Mouse (Mus musculus): ENCODE measurements at regions not wholly inside any gene's neighbourhood (a gene's known extent, or its start where the extent isn't known, plus 50 kb on each side); places are given as distances from the start of the nearest gene placed in this dataset.
"Not testable (repeated sequence)": the region's sequence is repeated elsewhere in the genome, so short reads cannot be mapped to it uniquely, and the experiment has no call there.

GRCm38 (mm10) chr10:103863909-103864308 is 278.9 kb upstream of the Gm21293 start:
- DNase-seq (ENCODE audit: low spot score in 2 of 2), result no peak

DNA sequence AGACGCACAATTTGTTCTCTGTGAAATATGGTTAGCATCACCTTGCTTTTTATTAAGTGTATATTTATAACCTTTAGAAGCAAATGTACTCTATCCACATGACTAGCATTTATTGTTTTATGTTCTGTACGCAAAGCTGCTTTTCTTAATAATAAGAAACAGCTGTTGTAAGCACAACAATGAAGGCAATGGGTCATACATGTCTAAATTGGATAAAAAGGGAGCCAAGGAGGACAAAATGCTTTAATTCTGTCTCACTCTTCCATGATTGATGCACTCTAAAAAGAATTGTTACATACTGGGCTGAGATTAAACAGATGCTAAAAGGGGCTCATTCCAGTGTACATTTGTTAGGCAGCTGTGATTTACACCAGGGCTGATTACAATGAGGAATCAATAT is 232.7 kb upstream of the Gm21293 start:
- DNase-seq (ENCODE audit: low spot score in 2 of 2), result no peak

DNA sequence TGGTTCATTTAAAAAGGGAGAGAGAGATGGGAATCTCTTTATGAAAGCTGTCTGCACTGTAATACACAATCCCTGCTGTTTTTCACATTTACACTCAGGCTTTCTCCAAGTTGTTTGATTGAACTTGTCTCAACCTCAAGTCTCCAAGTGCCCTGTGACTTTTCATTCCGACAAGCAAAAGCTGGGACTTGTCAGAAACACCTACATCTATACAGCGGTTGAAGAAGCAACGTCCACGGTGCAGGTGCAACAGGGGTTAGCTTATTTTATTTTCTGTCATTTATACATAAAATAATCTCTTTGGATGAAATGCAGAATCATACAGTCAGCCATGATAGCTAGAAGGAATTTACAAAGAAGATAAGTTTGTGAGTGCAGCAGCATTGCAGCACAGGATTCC is 184.6 kb upstream of the Gm21293 start:
- no peak for DNase-seq (ENCODE audit: low spot score in 2 of 2)

DNA sequence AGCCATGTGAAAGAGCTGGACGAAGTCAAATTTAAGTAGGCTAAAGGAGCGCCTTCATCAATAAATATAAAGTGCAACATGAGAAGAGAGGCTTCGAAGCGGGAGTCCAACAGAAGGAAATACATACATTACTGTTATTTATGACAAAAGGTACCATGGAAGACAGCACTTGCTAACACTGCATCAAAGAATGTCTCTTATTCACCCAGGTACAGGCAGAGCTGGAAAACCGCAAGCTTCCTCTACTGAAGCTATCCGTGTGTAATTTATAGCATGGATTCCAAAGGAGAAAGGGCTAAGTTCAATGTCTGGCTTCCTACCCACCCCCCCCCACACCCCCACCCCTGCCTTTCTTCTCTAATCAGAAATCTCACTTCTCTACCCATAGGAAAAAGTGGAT is 166.7 kb upstream of the Gm21293 start:
- DNase-seq (ENCODE audit: low spot score in 2 of 2), result no peak

DNA sequence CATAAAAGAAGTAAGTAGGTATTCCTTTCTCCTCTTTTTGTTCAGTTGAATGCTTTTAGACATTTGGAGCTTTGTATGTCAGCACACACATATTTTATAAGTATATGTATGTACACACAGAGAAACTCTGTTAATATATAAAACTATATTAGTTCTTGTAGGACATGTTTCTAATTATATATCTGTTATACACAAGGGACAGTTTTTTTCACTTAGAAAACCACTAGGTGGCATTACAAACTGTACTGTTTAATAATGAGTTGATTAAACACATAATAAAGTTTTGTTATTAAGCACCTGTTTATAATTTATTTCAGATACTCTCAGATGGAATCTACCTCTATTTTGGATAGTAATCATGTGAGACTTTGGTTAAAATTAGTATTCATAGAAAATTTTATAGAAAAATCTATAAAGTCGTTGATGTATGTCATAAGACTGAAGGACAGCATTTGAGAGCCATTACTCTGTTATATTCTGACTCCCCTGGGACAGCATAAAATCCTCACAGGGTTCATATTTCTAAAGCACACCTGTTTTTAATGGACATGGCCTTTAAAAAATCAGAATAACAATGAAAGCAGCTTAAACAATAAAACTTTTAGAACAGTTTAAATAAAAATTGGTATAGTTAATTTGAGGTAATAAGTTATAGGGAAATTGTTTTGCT is 158.4 kb upstream of the Gm21293 start:
- no peak for DNase-seq (ENCODE audit: low spot score in 2 of 2)

DNA sequence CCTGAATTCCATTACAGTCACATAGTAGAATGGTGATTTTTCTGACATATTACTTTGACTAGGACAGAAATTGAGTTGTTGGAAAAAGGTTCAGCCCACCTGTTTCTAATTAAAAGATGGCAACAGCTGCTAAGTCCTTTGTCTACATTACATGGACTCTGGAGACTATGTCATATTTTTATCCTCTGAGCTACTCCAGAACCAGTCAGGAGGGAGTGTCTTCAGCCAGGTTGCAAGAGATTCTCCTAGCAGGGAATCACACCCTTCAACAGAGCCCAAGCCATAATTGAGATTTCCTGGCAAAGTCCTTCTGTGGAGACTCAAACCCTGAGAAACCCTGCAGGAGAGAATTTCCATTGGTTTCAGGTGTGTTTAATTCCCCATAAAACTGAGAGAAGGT is 123.2 kb upstream of the Gm21293 start:
- no peak for DNase-seq (ENCODE audit: low spot score in 2 of 2)

DNA sequence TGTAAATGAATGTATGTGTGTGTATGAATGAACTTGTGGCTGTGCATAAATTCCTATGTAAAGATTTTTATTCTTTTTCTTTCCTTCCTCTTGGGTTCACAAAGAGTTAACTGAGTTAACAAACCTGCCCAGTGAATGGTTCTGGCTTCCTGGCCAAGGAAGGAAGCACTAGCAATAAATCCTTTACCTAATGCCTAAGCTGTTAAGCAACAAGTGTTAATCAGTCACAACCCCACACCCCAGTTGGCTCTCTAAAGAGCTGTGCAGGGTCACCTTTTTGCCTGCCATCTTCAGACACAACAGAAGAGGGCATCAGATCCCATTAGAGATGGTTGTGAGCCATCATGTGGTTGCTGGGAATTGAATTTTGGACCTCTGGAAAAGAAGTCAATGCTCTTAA is 121.2 kb upstream of the Gm21293 start:
- DNase-seq (ENCODE audit: low spot score in 2 of 2), result no peak

- DNase-seq (ENCODE audit: low spot score in 2 of 2), result no peak
These were observed 114.6 kb upstream of the Gm21293 start for GRCm38 (mm10) chr10:104028162-104028561.

- no peak for DNase-seq (ENCODE audit: low spot score in 2 of 2)
These were observed 110.0 kb upstream of the Gm21293 start for GRCm38 (mm10) chr10:104032771-104033170.

- DNase-seq (ENCODE audit: low spot score in 2 of 2), result not testable (repeated sequence)
These were observed 100.9 kb upstream of the Gm21293 start for GRCm38 (mm10) chr10:104041729-104042386.

DNA sequence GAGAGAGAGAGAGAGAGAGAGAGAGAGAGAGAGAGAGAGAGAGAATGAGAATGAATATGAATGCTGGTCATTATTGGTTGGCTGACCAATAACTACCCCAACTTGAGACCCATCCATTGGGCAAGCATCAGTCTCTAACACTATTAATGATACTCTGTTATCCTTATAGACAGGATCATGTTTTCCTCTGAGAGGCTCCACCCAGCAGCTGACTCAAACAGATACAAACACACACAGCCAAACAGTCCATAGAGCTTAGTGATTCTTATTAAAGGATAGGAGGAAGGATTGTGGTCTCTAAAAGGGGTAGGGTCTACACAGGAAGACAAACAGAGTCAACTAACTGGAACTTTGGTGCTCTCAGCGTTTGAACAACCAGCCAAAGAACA is 100.4 kb upstream of the Gm21293 start:
- no peak for DNase-seq (ENCODE audit: low spot score in 2 of 2)

DNA sequence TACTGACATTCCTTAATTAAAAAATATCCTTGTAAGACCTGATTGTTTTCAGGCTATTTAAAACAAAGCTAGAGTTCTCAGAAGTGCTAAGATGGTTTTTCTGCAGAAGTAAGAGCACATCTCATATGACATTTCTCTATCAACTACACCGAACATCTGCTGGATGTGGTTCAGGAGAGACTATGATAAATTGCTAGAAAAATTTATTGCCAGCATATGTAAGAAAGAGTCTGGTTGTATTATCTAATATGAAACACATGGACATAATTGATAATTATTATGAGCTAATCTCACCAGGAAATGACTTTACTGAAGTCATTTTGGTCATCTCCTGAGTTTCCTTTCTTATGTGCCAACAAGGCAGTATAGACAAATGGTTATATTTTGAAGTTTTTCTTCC is 99.2 kb upstream of the Gm21293 start:
- DNase-seq (ENCODE audit: low spot score in 2 of 2), result no peak
